Mouse (Mus musculus) MEL (cell line): ENCODE data around the gene Pmpcb. TPM values are rescaled to one million over a fixed set of nuclear protein-coding genes. Genes with fewer than 3 reads are reported as not detected.

Experiments
- DNase-seq: peaks from one replicate; pipeline ENCODE4 v3.0.0; 2011; ENCODE audit warnings: low read depth, low spot score
- H3K27ac ChIP-seq: 2 replicates; pipeline ENCODE4 v1.5.1; 2012; ENCODE audit warnings: low read depth, mild to moderate bottlenecking, control low read depth, low read length, moderate library complexity; ENCODE audit not compliant: control insufficient read depth
- H3K27me3 ChIP-seq, 2 experiments: fragments of 150-350 bp in 1 of 2; sonication (generic) in 1 of 2; 2 replicates each; pipeline ENCODE4 v1.6.1; 2012; ENCODE audit warnings: low read length in 2 of 2, mild to moderate bottlenecking in 2 of 2, improper control_type of control experiment in 1 of 2, moderate library complexity in 1 of 2; ENCODE audit not compliant: insufficient read depth in 2 of 2, control insufficient read depth in 1 of 2
- H3K36me3 ChIP-seq, 2 experiments: 2 replicates each; pipeline ENCODE4 v1.6.1; 2012 to 2014; ENCODE audit warnings: low read length in 2 of 2, improper control_type of control experiment in 1 of 2, inconsistent platforms in 1 of 2, mild to moderate bottlenecking in 1 of 2; ENCODE audit not compliant: insufficient read depth in 2 of 2, control insufficient read depth in 1 of 2
- H3K4me1 ChIP-seq, 2 experiments: fragments of 150-350 bp in 1 of 2; sonication (generic) in 1 of 2; 2 replicates each; pipeline ENCODE4 v1.6.1; 2012; ENCODE audit warnings: low read length in 2 of 2, improper control_type of control experiment in 1 of 2, mild to moderate bottlenecking in 1 of 2; ENCODE audit not compliant: insufficient read depth in 2 of 2, control insufficient read depth in 1 of 2
- H3K4me3 ChIP-seq, 2 experiments: fragments of 150-350 bp in 1 of 2; sonication (generic) in 1 of 2; 2 replicates each; pipeline ENCODE4 v1.5.1; 2012; ENCODE audit warnings: low read depth in 2 of 2, low read length in 2 of 2, mild to moderate bottlenecking in 2 of 2, moderate library complexity in 2 of 2, control low read depth in 1 of 2, improper control_type of control experiment in 1 of 2; ENCODE audit not compliant: control insufficient read depth in 1 of 2, insufficient read depth in 1 of 2
- H3K79me2 ChIP-seq: 2 replicates; pipeline ENCODE4 v1.6.1; 2012; ENCODE audit warnings: mild to moderate bottlenecking, low read length, moderate library complexity; ENCODE audit not compliant: control insufficient read depth, poor library complexity, insufficient read depth
- H3K9ac ChIP-seq: 2 replicates; pipeline ENCODE4 v1.6.1; 2012; ENCODE audit warnings: low read depth, mild to moderate bottlenecking, control low read depth, low read length, moderate library complexity; ENCODE audit not compliant: control insufficient read depth, poor library complexity, severe bottlenecking
- H3K9me3 ChIP-seq: fragments of 150-350 bp; sonication (generic); replicated peaks from 2 replicates; pipeline ENCODE4 v1.6.1; 2012; ENCODE audit warnings: mild to moderate bottlenecking, low read length, improper control_type of control experiment, moderate library complexity; ENCODE audit not compliant: insufficient read depth
- BHLHE40 ChIP-seq: IDR thresholded peaks from 2 replicates; pipeline ENCODE4 v1.6.1; 2012; ENCODE audit warnings: low read depth, mild to moderate bottlenecking, inconsistent platforms, low read length, improper control_type of control experiment, borderline replicate concordance
- CHD1 ChIP-seq: IDR thresholded peaks from 2 replicates; pipeline ENCODE4 v1.6.1; 2012; ENCODE audit warnings: low read depth, mild to moderate bottlenecking, inconsistent platforms, low read length, improper control_type of control experiment
- CHD2 ChIP-seq: IDR thresholded peaks from 2 replicates; pipeline ENCODE4 v1.6.1; 2011; ENCODE audit warnings: low read length, improper control_type of control experiment
- E2F4 ChIP-seq: IDR thresholded peaks from 2 replicates; pipeline ENCODE4 v1.6.1; 2011; ENCODE audit warnings: low read depth, low read length, improper control_type of control experiment, borderline replicate concordance
- ELF1 ChIP-seq: IDR thresholded peaks from 2 replicates; pipeline ENCODE4 v1.6.1; 2014; ENCODE audit warnings: low read depth, mild to moderate bottlenecking, inconsistent platforms, low read length, improper control_type of control experiment, moderate library complexity
- EP300 ChIP-seq, 2 experiments: IDR thresholded peaks; 2 replicates each; pipeline ENCODE4 v1.6.1; 2011; ENCODE audit warnings: improper control_type of control experiment in 2 of 2, low read length in 2 of 2, low read depth in 1 of 2, mild to moderate bottlenecking in 1 of 2
- ETS1 ChIP-seq: IDR thresholded peaks from 2 replicates; pipeline ENCODE4 v1.6.1; 2012; ENCODE audit warnings: low read depth, mild to moderate bottlenecking, inconsistent platforms, low read length, improper control_type of control experiment, moderate library complexity
- GABPA ChIP-seq: IDR thresholded peaks from 2 replicates; pipeline ENCODE4 v1.6.1; 2012; ENCODE audit warnings: low read depth, mild to moderate bottlenecking, inconsistent platforms, low read length, improper control_type of control experiment, moderate library complexity
- GATA1 ChIP-seq: IDR thresholded peaks from 2 replicates; pipeline ENCODE4 v1.6.1; 2011; ENCODE audit warnings: low read depth, low read length, improper control_type of control experiment
- HCFC1 ChIP-seq: IDR thresholded peaks from 2 replicates; pipeline ENCODE4 v1.6.1; 2012; ENCODE audit warnings: low read depth, mild to moderate bottlenecking, inconsistent platforms, low read length, improper control_type of control experiment, moderate library complexity
- KAT2A ChIP-seq: conservative IDR thresholded peaks from 2 replicates; pipeline ENCODE4 v1.6.1; 2012; ENCODE audit warnings: low read depth, low read length, improper control_type of control experiment, inconsistent platforms
- MAFK ChIP-seq: IDR thresholded peaks from 2 replicates; pipeline ENCODE4 v1.6.1; 2011; ENCODE audit warnings: low read depth, mild to moderate bottlenecking, low read length, improper control_type of control experiment, borderline replicate concordance
- MAX ChIP-seq: IDR thresholded peaks from 2 replicates; pipeline ENCODE4 v1.6.1; 2011; ENCODE audit warnings: low read length, improper control_type of control experiment
- MAZ ChIP-seq: IDR thresholded peaks from 2 replicates; pipeline ENCODE4 v1.6.1; 2012; ENCODE audit warnings: low read depth, mild to moderate bottlenecking, inconsistent platforms, low read length, improper control_type of control experiment
- MEF2A ChIP-seq: IDR thresholded peaks from 2 replicates; pipeline ENCODE4 v1.6.1; 2014; ENCODE audit warnings: low read depth, mild to moderate bottlenecking, inconsistent platforms, low read length, improper control_type of control experiment; ENCODE audit not compliant: poor library complexity, insufficient replicate concordance, severe bottlenecking; ENCODE audit errors: extremely low read depth
- MXI1 ChIP-seq: IDR thresholded peaks from 2 replicates; pipeline ENCODE4 v1.6.1; 2011; ENCODE audit warnings: mild to moderate bottlenecking, low read depth, low read length, improper control_type of control experiment
- MYB ChIP-seq: IDR thresholded peaks from 2 replicates; pipeline ENCODE4 v1.6.1; 2011; ENCODE audit warnings: mild to moderate bottlenecking, low read depth, low read length, improper control_type of control experiment
- MYC ChIP-seq: IDR thresholded peaks from 2 replicates; pipeline ENCODE4 v1.6.1; 2011; ENCODE audit warnings: low read depth, mild to moderate bottlenecking, low read length, improper control_type of control experiment, moderate library complexity
- NELFE ChIP-seq: IDR thresholded peaks from 2 replicates; pipeline ENCODE4 v1.6.1; 2011; ENCODE audit warnings: low read depth, low read length, improper control_type of control experiment
- NRF1 ChIP-seq: IDR thresholded peaks from 2 replicates; pipeline ENCODE4 v1.6.1; 2014; ENCODE audit warnings: low read depth, mild to moderate bottlenecking, inconsistent platforms, low read length, improper control_type of control experiment, moderate library complexity; ENCODE audit not compliant: poor library complexity, insufficient read depth, severe bottlenecking
- POLR2A ChIP-seq, 2 experiments: IDR thresholded peaks; 2 replicates each; pipeline ENCODE4 v1.6.1; 2011 to 2012; ENCODE audit warnings: low read length in 2 of 2, mild to moderate bottlenecking in 2 of 2, control low read depth in 1 of 2, improper control_type of control experiment in 1 of 2, low read depth in 1 of 2, moderate library complexity in 1 of 2; ENCODE audit not compliant: control insufficient read depth in 1 of 2, insufficient read depth in 1 of 2, poor library complexity in 1 of 2
- POLR2AphosphoS2 ChIP-seq: IDR thresholded peaks from 2 replicates; pipeline ENCODE4 v1.6.1; 2011; ENCODE audit warnings: low read length, improper control_type of control experiment
- POLR2AphosphoS5 ChIP-seq: IDR thresholded peaks from 2 replicates; pipeline ENCODE4 v1.6.1; 2012; ENCODE audit warnings: low read depth, borderline replicate concordance, mild to moderate bottlenecking, inconsistent platforms, low read length, moderate library complexity, mixed read lengths
- RAD21 ChIP-seq: IDR thresholded peaks from 2 replicates; pipeline ENCODE4 v1.6.1; 2011; ENCODE audit warnings: mild to moderate bottlenecking, low read depth, low read length, improper control_type of control experiment
- RCOR1 ChIP-seq: IDR thresholded peaks from 2 replicates; pipeline ENCODE4 v1.6.1; 2012; ENCODE audit warnings: low read depth, mild to moderate bottlenecking, inconsistent platforms, low read length, improper control_type of control experiment
- SIN3A ChIP-seq: IDR thresholded peaks from 2 replicates; pipeline ENCODE4 v1.6.1; 2012; ENCODE audit warnings: low read length, improper control_type of control experiment, inconsistent platforms
- SMC3 ChIP-seq: IDR thresholded peaks from 2 replicates; pipeline ENCODE4 v1.6.1; 2011; ENCODE audit warnings: low read depth, low read length, improper control_type of control experiment
- TAL1 ChIP-seq: IDR thresholded peaks from 2 replicates; pipeline ENCODE4 v1.6.1; 2012; ENCODE audit warnings: mild to moderate bottlenecking, inconsistent platforms, low read length, moderate library complexity, mixed read lengths
- TBP ChIP-seq: IDR thresholded peaks from 2 replicates; pipeline ENCODE4 v1.8.0; 2011; ENCODE audit warnings: low read depth, low read length, improper control_type of control experiment
- TCF12 ChIP-seq: IDR thresholded peaks from 2 replicates; pipeline ENCODE4 v1.6.1; 2014; ENCODE audit warnings: low read depth, mild to moderate bottlenecking, inconsistent platforms, low read length, improper control_type of control experiment, moderate library complexity
- UBTF ChIP-seq: IDR thresholded peaks from 2 replicates; pipeline ENCODE4 v1.6.1; 2012; ENCODE audit warnings: low read depth, mild to moderate bottlenecking, inconsistent platforms, low read length, improper control_type of control experiment, moderate library complexity, borderline replicate concordance; ENCODE audit not compliant: insufficient read depth
- USF1 ChIP-seq: IDR thresholded peaks from 2 replicates; pipeline ENCODE4 v1.6.1; 2014; ENCODE audit warnings: low read depth, mild to moderate bottlenecking, inconsistent platforms, low read length, improper control_type of control experiment, moderate library complexity
- USF2 ChIP-seq, 2 experiments: IDR thresholded peaks; 2 replicates each; pipeline ENCODE4 v1.6.1; 2011 to 2012; ENCODE audit warnings: improper control_type of control experiment in 2 of 2, low read length in 2 of 2, borderline replicate concordance in 1 of 2, inconsistent platforms in 1 of 2, low read depth in 1 of 2, mild to moderate bottlenecking in 1 of 2; ENCODE audit not compliant: insufficient read depth in 1 of 2
- ZC3H11A ChIP-seq: IDR thresholded peaks from 2 replicates; pipeline ENCODE4 v1.6.1; 2012; ENCODE audit warnings: low read depth, mild to moderate bottlenecking, inconsistent platforms, low read length, improper control_type of control experiment
- ZKSCAN1 ChIP-seq: IDR thresholded peaks from 2 replicates; pipeline ENCODE4 v1.6.1; 2012; ENCODE audit warnings: low read depth, mild to moderate bottlenecking, inconsistent platforms, low read length, improper control_type of control experiment, moderate library complexity
- ZMIZ1 ChIP-seq: IDR thresholded peaks from 2 replicates; pipeline ENCODE4 v1.6.1; 2012; ENCODE audit warnings: low read depth, mild to moderate bottlenecking, inconsistent platforms, low read length, improper control_type of control experiment, moderate library complexity
- ZNF384 ChIP-seq: IDR thresholded peaks from 2 replicates; pipeline ENCODE4 v1.6.1; 2012; ENCODE audit warnings: low read depth, mild to moderate bottlenecking, inconsistent platforms, low read length, improper control_type of control experiment
- polyA plus RNA-seq, 2 experiments: library from polyadenylated mRNA; stranded (reverse) in 1 of 2; unstranded in 1 of 2; fragments of >175 nt in 1 of 2; fragments of >200 nt in 1 of 2; gene quantifications; 2 replicates each; pipeline versions ENCODE4 v1.2.1 to v1.2.4; 2012; ENCODE audit warnings: low replicate concordance in 2 of 2, low read depth in 1 of 2; ENCODE audit not compliant: insufficient read length in 2 of 2, insufficient read depth in 1 of 2, missing spikeins in 1 of 2
- total RNA-seq: library from RNA; depleted of rRNA; stranded (reverse); fragments of 300-350 nt; gene quantifications from 2 replicates; pipeline ENCODE4 v1.2.3, GENCODE M21; 2012

Pmpcb gene
- total and polyA plus RNA-seq, 3 experiments: 162 to 265 (median 172) TPM

GRCm38 (mm10) chr5:21785053-21785452 lies 48.1 kb downstream of the Pmpcb start, which contains the start of the genes Dnajc2 and Psmc2:
Dnajc2 (minus strand) TSS chr5:21785251.
Psmc2 (plus strand) TSS chr5:21785283.
- Histone ChIP-seq H3K36me3 (peaks cover 5 to 35% of the 10 kb centered on the region in 2 experiments), H3K27ac (peak within 1 kb of the TSS; percentile 94), H3K27me3 (no peaks in the 10 kb centered on the region), H3K79me2 (peaks cover 62% of the 10 kb centered on the region), H3K9ac (peak within 1 kb of the TSS; percentile 91), H3K9me3 (no peaks in the 10 kb centered on the region), H3K4me1 (peaks cover 7 to 21% of the 10 kb centered on the region in 2 experiments), H3K4me3 (peak within 1 kb of the TSS; percentile 83 to 95)
- DNase-seq: peak; percentile 98
- TF ChIP-seq NELFE (peak; percentile 90), POLR2AphosphoS2 (peak; percentile 71; the same call in 1 of the 2 replicates), USF1 (no peak), RCOR1 (no peak), CHD2 (no peak), ELF1 (peak; percentile 99), MEF2A (no peak), E2F4 (peak; percentile 97), KAT2A (no peak; the same call in 1 of the 2 replicates), ZMIZ1 (no peak), MAZ (no peak; the same call in none of the 2 replicates), HCFC1 (peak; percentile 95), TCF12 (peak; percentile 81), ETS1 (no peak), UBTF (peak; percentile 45; the same call in 1 of the 2 replicates), ZKSCAN1 (no peak), GABPA (no peak), USF2 (IDR thresholded peaks at IDR 0.05; ENCODE audit: borderline replicate concordance in 1 of 2, insufficient read depth in 1 of 2, low read depth in 1 of 2, low read length in 2 of 2) (no peak), SIN3A (peak; percentile 96), ZNF384 (no peak), POLR2A (IDR thresholded peaks at IDR 0.05; ENCODE audit: control insufficient read depth in 1 of 2, insufficient read depth in 1 of 2, low read depth in 1 of 2, low read length in 2 of 2, poor library complexity in 1 of 2) (peak; percentile 88 to 89; a peak in 3 of 4 replicates), NRF1 (peak; percentile 69), POLR2AphosphoS5 (0 out of 2 replicates have a peak, but pooled peaks have one; percentile 37), MYC (peak; percentile 97), GATA1 (peak; percentile 42; the same call in 1 of the 2 replicates), MAX (peak; percentile 92), MXI1 (peak; percentile 96), EP300 (IDR thresholded peaks at IDR 0.05; ENCODE audit: low read depth in 1 of 2, low read length in 2 of 2) (no peak), BHLHE40 (peak; percentile 52; the same call in 1 of the 2 replicates), TBP (peak; percentile 96), MYB (no peak), RAD21 (no peak), TAL1 (no peak), SMC3 (no peak), ZC3H11A (no peak), CHD1 (no peak), MAFK (no peak)
